Mouse (Mus musculus) forebrain, embryonic 11.5 days (tissue): ENCODE results near the gene Wfdc16. TPM values are rescaled to one million over a fixed set of nuclear protein-coding genes. Genes with fewer than 3 reads are reported as not detected.

Experiments used
- polyA plus RNA-seq: library from polyadenylated mRNA; unstranded; fragments of >200 nt; fragmentation: Nextera tagmentation; extraction: Ambion mirVana; gene quantifications from 2 replicates; pipeline ENCODE4 v1.2.1, GENCODE M21; 2014

Gene Wfdc16
- polyA plus RNA-seq, 1 experiment from 2014 or later = not detected

Other genes starting within 250 kb of the Wfdc16 start
- 0.31 and 0.32 TPM in 2 replicates for gene Slpi, start 249.7 kb downstream of the Wfdc16 start, polyA plus RNA-seq
- not detected in 2 replicates for gene Rbpjl, start 235.7 kb downstream of the Wfdc16 start, polyA plus RNA-seq
- gene Matn4, start 233.6 kb downstream of the Wfdc16 start, polyA plus RNA-seq = not detected in 2 replicates
- gene Sdc4, start 194.9 kb downstream of the Wfdc16 start, polyA plus RNA-seq = 15.3 and 15.9 TPM in 2 replicates
- gene Sys1, start 181.8 kb downstream of the Wfdc16 start, polyA plus RNA-seq = 63.4 and 71.2 TPM in 2 replicates
- 3.2 and 7.3 TPM in 2 replicates for gene Gm20458, start 177.8 kb downstream of the Wfdc16 start, polyA plus RNA-seq
- not detected in 2 replicates for gene Trp53tg5, start 165.1 kb downstream of the Wfdc16 start, polyA plus RNA-seq
- gene Dbndd2, start 152.7 kb downstream of the Wfdc16 start, polyA plus RNA-seq = 3.4 and 3.6 TPM in 2 replicates
- 51.3 and 60.3 TPM in 2 replicates for gene Pigt, start 141.3 kb downstream of the Wfdc16 start, polyA plus RNA-seq
- gene Wfdc2, start 76.4 kb downstream of the Wfdc16 start, polyA plus RNA-seq = 35.1 and 44.4 TPM in 2 replicates
- gene Spint3, start 65.3 kb downstream of the Wfdc16 start, polyA plus RNA-seq = not detected in 2 replicates
- not detected in 2 replicates for gene Wfdc6a, start 53.3 kb downstream of the Wfdc16 start, polyA plus RNA-seq
- not detected in 2 replicates for gene Eppin, start 45.2 kb downstream of the Wfdc16 start, polyA plus RNA-seq
- not detected in 2 replicates for gene Wfdc6b, start 25.3 kb downstream of the Wfdc16 start, polyA plus RNA-seq
- gene Wfdc8, start 25.2 kb downstream of the Wfdc16 start, polyA plus RNA-seq = not detected in 2 replicates
- not detected in 2 replicates for gene Wfdc10, start 17.2 kb upstream of the Wfdc16 start, polyA plus RNA-seq
- gene Wfdc9, start 17.8 kb upstream of the Wfdc16 start, polyA plus RNA-seq = not detected in 2 replicates
- gene Wfdc11, start 35.3 kb upstream of the Wfdc16 start, polyA plus RNA-seq = not detected in 2 replicates
- not detected in 2 replicates for gene Wfdc13, start 46.3 kb upstream of the Wfdc16 start, polyA plus RNA-seq
- gene Spint4, start 59.7 kb upstream of the Wfdc16 start, polyA plus RNA-seq = not detected in 2 replicates
- gene Spint5, start 76.5 kb upstream of the Wfdc16 start, polyA plus RNA-seq = not detected in 2 replicates
- 0.71 and 0.91 TPM in 2 replicates for gene Wfdc3, start 107.1 kb upstream of the Wfdc16 start, polyA plus RNA-seq
- 80.3 and 80.4 TPM in 2 replicates for gene Dnttip1, start 107.2 kb upstream of the Wfdc16 start, polyA plus RNA-seq
- 677 and 686 TPM in 2 replicates for gene Ube2c, start 131.1 kb upstream of the Wfdc16 start, polyA plus RNA-seq
- gene Tnnc2, start 141.2 kb upstream of the Wfdc16 start, polyA plus RNA-seq = not detected in 2 replicates
- 13.1 and 13.2 TPM in 2 replicates for gene Snx21, start 147.0 kb upstream of the Wfdc16 start, polyA plus RNA-seq
- gene Acot8, start 166.1 kb upstream of the Wfdc16 start, polyA plus RNA-seq = 14.1 and 15.0 TPM in 2 replicates
- gene Zswim3, start 166.3 kb upstream of the Wfdc16 start, polyA plus RNA-seq = 10.1 and 10.2 TPM in 2 replicates
- gene Zswim1, start 183.9 kb upstream of the Wfdc16 start, polyA plus RNA-seq = 26.4 and 29.9 TPM in 2 replicates
- gene Spata25, start 189.7 kb upstream of the Wfdc16 start, polyA plus RNA-seq = not detected in 2 replicates
- 82.4 and 83.3 TPM in 2 replicates for gene Ctsa, start 194.1 kb upstream of the Wfdc16 start, polyA plus RNA-seq
- gene Neurl2, start 194.7 kb upstream of the Wfdc16 start, polyA plus RNA-seq = 3.2 and 4.5 TPM in 2 replicates
- gene Pltp, start 218.9 kb upstream of the Wfdc16 start, polyA plus RNA-seq = 43.2 and 50.1 TPM in 2 replicates
- 81.9 and 84.5 TPM in 2 replicates for gene Pcif1, start 240.5 kb upstream of the Wfdc16 start, polyA plus RNA-seq